Mouse (Mus musculus): Measurements from ENCODE around the gene Inip. TPM values are rescaled to one million over a fixed set of nuclear protein-coding genes. Genes with fewer than 3 reads are reported as not detected.

Inip gene
- total and polyA plus RNA-seq, 2 experiments from 2014 or later: 17.3 to 25.2 TPM

DNA sequence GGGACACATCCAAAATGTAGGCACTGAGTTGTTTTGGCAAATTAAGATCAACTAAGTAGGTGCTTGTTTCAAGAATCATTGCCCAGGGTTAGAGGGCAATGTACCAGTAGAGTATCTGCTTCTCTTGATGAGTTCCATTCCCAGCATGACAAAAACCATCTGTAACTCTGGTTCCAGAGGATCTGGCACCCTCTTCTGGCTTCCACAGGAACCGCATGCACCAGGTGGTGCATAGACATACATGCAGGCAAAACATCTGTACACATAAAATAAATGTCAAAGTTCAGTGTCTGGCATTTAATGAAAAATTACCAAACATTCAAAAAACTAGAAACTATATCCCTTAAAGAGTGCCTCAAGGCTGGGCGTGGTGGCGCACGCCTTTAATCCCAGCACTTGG, 62.1 kb downstream of the Inip start:
- no peak for DNase-seq (ENCODE audit: low spot score)
- Histone ChIP-seq H3K27ac (ENCODE audit: low read depth) (no peak overlapping the region), H3K27me3 (ENCODE audit: control insufficient read depth, insufficient read depth, low read length) (no peaks in the 10 kb centered on the region), H3K9ac (replicated peaks; ENCODE audit: low read depth, low read length) (no peak overlapping the region), H3K9me3 (replicated peaks; ENCODE audit: control insufficient read depth, low read length) (no peaks in the 10 kb centered on the region), H3K4me3 (ENCODE audit: low read depth, low read length) (no peak overlapping the region), H3K36me3 (replicated peaks; ENCODE audit: control insufficient read depth, insufficient read depth, low read length) (no peaks in the 10 kb centered on the region), H3K4me1 (ENCODE audit: control insufficient read depth, insufficient read depth) (no peaks in the 10 kb centered on the region), H3K4me2 (ENCODE audit: low read depth, low read length) (no peak overlapping the region)
- no peak for TF ChIP-seq EP300 (IDR thresholded peaks at IDR 0.05; ENCODE audit: low read depth)
- TF ChIP-seq CTCF (IDR thresholded peaks at IDR 0.05; ENCODE audit: low read depth): no peak; the same call in 1 of the 2 replicates
- WGBS: 93% methylated on average over 4 of the region's 4 CpGs
- no peak for ATAC-seq (ENCODE audit: insufficient read depth, low read depth)

DNA sequence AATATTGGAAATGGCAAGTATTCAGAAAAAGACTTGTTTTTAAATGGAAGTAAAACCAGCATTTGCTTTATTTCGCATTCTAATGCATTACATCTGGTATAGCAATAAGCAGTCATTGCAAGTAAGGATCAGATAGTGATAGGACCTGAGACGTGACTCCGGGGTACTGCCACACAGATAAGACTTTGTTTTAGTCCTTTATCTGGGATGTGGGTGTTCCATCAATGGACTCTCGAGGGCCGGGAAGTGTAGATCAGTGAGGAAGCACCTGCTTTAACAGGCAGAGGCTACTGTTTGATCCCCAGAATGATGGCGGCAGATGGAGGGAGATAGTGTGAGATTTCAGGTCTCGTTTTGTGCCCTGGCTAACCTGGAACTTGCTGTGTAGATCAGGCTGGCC, 69.8 kb downstream of the Inip start:
- ATAC-seq (ENCODE audit: insufficient read depth, low read depth) (no peak), DNase-seq (ENCODE audit: low spot score) (no peak)
- 76% methylated on average over 7 of the region's 7 CpGs for WGBS
- TF ChIP-seq CTCF (IDR thresholded peaks at IDR 0.05; ENCODE audit: low read depth) (no peak), EP300 (IDR thresholded peaks at IDR 0.05; ENCODE audit: low read depth) (no peak)
- Histone ChIP-seq H3K36me3 (replicated peaks; ENCODE audit: control insufficient read depth, insufficient read depth, low read length) (no peaks in the 10 kb centered on the region), H3K9ac (replicated peaks; ENCODE audit: low read depth, low read length) (no peak overlapping the region), H3K9me3 (replicated peaks; ENCODE audit: control insufficient read depth, low read length) (no peaks in the 10 kb centered on the region), H3K4me3 (ENCODE audit: low read depth, low read length) (no peak overlapping the region), H3K27me3 (ENCODE audit: control insufficient read depth, insufficient read depth, low read length) (no peaks in the 10 kb centered on the region), H3K4me2 (ENCODE audit: low read depth, low read length) (no peak overlapping the region), H3K27ac (ENCODE audit: low read depth) (no peak overlapping the region), H3K4me1 (ENCODE audit: control insufficient read depth, insufficient read depth) (no peaks in the 10 kb centered on the region)

DNA sequence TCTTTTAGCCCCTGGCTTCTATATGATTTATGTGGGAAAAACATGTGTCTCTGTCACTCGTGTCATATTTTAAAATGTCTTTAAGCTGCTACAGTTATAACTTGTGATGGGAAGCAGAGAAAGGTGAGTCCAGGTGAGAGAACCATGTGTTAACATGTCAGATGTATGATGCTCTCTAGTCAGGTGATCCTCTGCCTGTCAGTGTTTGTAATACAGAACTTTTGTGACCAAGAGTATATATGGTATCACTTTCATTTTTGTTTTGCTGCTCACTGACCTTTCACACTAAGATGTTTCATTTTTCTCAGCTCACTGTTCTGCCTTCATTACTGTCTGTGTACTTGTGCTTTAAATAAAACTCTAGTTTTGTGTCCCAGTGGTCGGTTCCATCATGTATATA, 72.5 kb downstream of the Inip start:
- Histone ChIP-seq H3K4me1 (ENCODE audit: control insufficient read depth, insufficient read depth) (no peaks in the 10 kb centered on the region), H3K27me3 (ENCODE audit: control insufficient read depth, insufficient read depth, low read length) (no peaks in the 10 kb centered on the region), H3K9me3 (replicated peaks; ENCODE audit: control insufficient read depth, low read length) (no peaks in the 10 kb centered on the region), H3K4me2 (ENCODE audit: low read depth, low read length) (no peak overlapping the region), H3K27ac (ENCODE audit: low read depth) (no peak overlapping the region), H3K9ac (replicated peaks; ENCODE audit: low read depth, low read length) (no peak overlapping the region), H3K4me3 (ENCODE audit: low read depth, low read length) (no peak overlapping the region), H3K36me3 (replicated peaks; ENCODE audit: control insufficient read depth, insufficient read depth, low read length) (no peaks in the 10 kb centered on the region)
- DNase-seq (ENCODE audit: low spot score) (no peak), ATAC-seq (ENCODE audit: insufficient read depth, low read depth) (no peak)
- TF ChIP-seq CTCF (IDR thresholded peaks at IDR 0.05; ENCODE audit: low read depth): no peak
- TF ChIP-seq EP300 (IDR thresholded peaks at IDR 0.05; ENCODE audit: low read depth): no peak
- WGBS: 83% methylated on average over 2 of the region's 2 CpGs

DNA sequence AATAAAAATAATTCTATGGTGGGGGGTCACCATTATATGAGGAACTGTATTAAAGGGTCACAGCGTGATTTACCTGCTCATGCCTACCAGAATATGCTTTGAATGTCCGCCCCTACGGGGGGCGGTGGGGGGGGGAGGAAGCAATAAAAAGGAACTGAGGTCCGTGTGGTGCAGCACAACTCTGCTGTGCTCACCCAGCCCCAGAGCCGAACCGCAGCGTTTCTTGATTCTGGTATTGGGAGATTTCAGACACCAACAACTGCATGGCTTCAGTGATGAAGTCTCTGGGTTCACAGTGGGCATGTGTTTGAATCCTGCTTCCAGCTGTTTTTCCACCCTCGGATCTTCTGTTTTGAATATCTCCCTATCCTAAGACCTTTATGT, 73.5 kb downstream of the Inip start:
- H3K27ac ChIP-seq (ENCODE audit: low read depth): no peak overlapping the region
- no peaks in the 10 kb centered on the region for H3K27me3 ChIP-seq (ENCODE audit: control insufficient read depth, insufficient read depth, low read length)
- no peaks in the 10 kb centered on the region for H3K4me1 ChIP-seq (ENCODE audit: control insufficient read depth, insufficient read depth)
- no peaks in the 10 kb centered on the region for H3K9me3 ChIP-seq (replicated peaks; ENCODE audit: control insufficient read depth, low read length)
- H3K4me3 ChIP-seq (ENCODE audit: low read depth, low read length): no peak overlapping the region
- TF ChIP-seq EP300 (IDR thresholded peaks at IDR 0.05; ENCODE audit: low read depth) (no peak), CTCF (IDR thresholded peaks at IDR 0.05; ENCODE audit: low read depth) (no peak)
- DNase-seq (ENCODE audit: low spot score) (no peak), ATAC-seq (ENCODE audit: insufficient read depth, low read depth) (no peak)
- no peak overlapping the region for H3K9ac ChIP-seq (replicated peaks; ENCODE audit: low read depth, low read length)
- WGBS: 87% methylated on average over 9 of the region's 9 CpGs
- H3K36me3 ChIP-seq (replicated peaks; ENCODE audit: control insufficient read depth, insufficient read depth, low read length): no peaks in the 10 kb centered on the region
- no peak overlapping the region for H3K4me2 ChIP-seq (ENCODE audit: low read depth, low read length)

DNA sequence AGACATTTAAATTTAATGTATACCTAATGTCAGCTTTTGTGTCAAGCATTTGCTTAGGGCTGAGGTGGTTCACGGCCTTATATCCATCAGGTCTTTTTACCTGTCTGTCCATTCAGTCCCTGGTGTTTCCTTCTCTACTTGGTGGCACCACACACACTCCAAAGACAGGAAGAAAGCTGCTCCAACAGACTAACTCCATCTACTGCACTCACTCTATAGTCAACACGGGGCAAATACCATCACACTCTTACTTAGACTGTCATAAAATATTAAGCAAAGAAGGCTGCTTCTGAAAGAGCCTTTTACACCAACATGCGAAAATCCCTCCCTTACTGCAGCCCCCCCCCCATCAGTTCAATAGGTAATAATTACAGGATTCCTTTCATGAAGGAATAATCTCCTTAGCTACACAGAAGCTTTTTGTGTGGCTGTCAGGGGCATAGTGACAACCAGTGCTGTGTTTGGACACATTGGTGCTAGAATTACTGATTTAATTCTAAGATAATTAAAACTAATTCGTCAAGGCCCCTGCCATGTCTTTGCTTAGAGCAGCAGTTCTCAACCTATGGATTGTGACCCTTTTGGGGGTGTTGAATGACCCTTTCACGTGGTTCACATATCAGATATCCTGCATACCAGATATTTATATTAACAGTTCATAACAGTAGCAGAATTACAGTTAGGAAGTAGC, 74.1 kb downstream of the Inip start:
- ATAC-seq (ENCODE audit: insufficient read depth, low read depth) (no peak), DNase-seq (ENCODE audit: low spot score) (no peak)
- Histone ChIP-seq H3K27ac (ENCODE audit: low read depth) (no peak overlapping the region), H3K9me3 (replicated peaks; ENCODE audit: control insufficient read depth, low read length) (no peaks in the 10 kb centered on the region), H3K4me3 (ENCODE audit: low read depth, low read length) (no peak overlapping the region), H3K27me3 (ENCODE audit: control insufficient read depth, insufficient read depth, low read length) (no peaks in the 10 kb centered on the region), H3K4me2 (ENCODE audit: low read depth, low read length) (no peak overlapping the region), H3K4me1 (ENCODE audit: control insufficient read depth, insufficient read depth) (no peaks in the 10 kb centered on the region), H3K9ac (replicated peaks; ENCODE audit: low read depth, low read length) (no peak overlapping the region), H3K36me3 (replicated peaks; ENCODE audit: control insufficient read depth, insufficient read depth, low read length) (no peaks in the 10 kb centered on the region)
- WGBS: 82% methylated on average over 5 of the region's 5 CpGs
- TF ChIP-seq EP300 (IDR thresholded peaks at IDR 0.05; ENCODE audit: low read depth): no peak
- TF ChIP-seq CTCF (IDR thresholded peaks at IDR 0.05; ENCODE audit: low read depth): no peak

DNA sequence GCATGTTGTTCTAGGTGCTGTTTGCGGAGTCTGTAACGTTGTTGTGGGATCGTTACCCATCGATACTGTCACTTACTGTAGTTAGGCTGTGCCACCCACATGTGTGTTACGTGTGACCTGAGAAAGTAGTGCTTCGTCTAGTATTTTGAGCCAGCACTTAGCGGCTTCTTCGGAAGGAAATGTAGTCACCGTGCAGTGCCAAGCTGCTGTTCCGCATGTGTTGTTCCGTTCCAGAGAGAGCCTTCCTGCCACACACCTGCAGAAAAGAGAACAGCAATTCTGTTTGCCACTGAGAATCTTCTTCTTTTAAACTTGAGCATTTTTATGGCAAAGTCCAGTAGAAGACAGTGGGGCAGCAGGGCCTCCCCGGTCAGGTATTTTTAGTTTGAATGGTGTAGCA, 74.9 kb downstream of the Inip start:
- TF ChIP-seq EP300 (IDR thresholded peaks at IDR 0.05; ENCODE audit: low read depth) (no peak), CTCF (IDR thresholded peaks at IDR 0.05; ENCODE audit: low read depth) (no peak)
- no peaks in the 10 kb centered on the region for H3K27me3 ChIP-seq (ENCODE audit: control insufficient read depth, insufficient read depth, low read length)
- no peaks in the 10 kb centered on the region for H3K36me3 ChIP-seq (replicated peaks; ENCODE audit: control insufficient read depth, insufficient read depth, low read length)
- ATAC-seq (ENCODE audit: insufficient read depth, low read depth): no peak
- H3K9ac ChIP-seq (replicated peaks; ENCODE audit: low read depth, low read length): no peak overlapping the region
- no peak overlapping the region for H3K4me2 ChIP-seq (ENCODE audit: low read depth, low read length)
- H3K4me1 ChIP-seq (ENCODE audit: control insufficient read depth, insufficient read depth): no peaks in the 10 kb centered on the region
- H3K9me3 ChIP-seq (replicated peaks; ENCODE audit: control insufficient read depth, low read length): no peaks in the 10 kb centered on the region
- no peak overlapping the region for H3K4me3 ChIP-seq (ENCODE audit: low read depth, low read length)
- 89% methylated on average over 12 of the region's 12 CpGs for WGBS
- DNase-seq (ENCODE audit: low spot score): no peak
- H3K27ac ChIP-seq (ENCODE audit: low read depth): no peak overlapping the region
